Mouse (Mus musculus) lung, embryonic 15.5 days (tissue): Measurements from ENCODE around the gene Atp6v0a1. TPM values are rescaled to one million over a fixed set of nuclear protein-coding genes. Genes with fewer than 3 reads are reported as not detected.

Experiments
- ATAC-seq: fragments of 200-750 bp; cut with Nextera tagmentation; 2 replicates; pipeline ENCODE4 v1.8.0; 2017; ENCODE audit warnings: moderate number of reproducible peaks, borderline replicate concordance; ENCODE audit not compliant: low FRiP score, low TSS enrichment; ENCODE audit errors: extremely low read depth
- H3K27ac ChIP-seq: fragments of 300-500 bp; sonication (generic); 2 replicates; pipeline ENCODE4 v1.5.1; 2015; ENCODE audit warnings: moderate library complexity, mild to moderate bottlenecking, inconsistent platforms
- H3K27me3 ChIP-seq: fragments of 300-500 bp; sonication (generic); 2 replicates; pipeline ENCODE4 v1.6.1; 2015; ENCODE audit warnings: inconsistent platforms
- H3K36me3 ChIP-seq: fragments of 300-500 bp; sonication (generic); 2 replicates; pipeline ENCODE4 v1.6.1; 2015; ENCODE audit warnings: inconsistent platforms
- H3K4me1 ChIP-seq: fragments of 300-500 bp; sonication (generic); 2 replicates; pipeline ENCODE4 v1.6.1; 2015; ENCODE audit warnings: inconsistent platforms
- H3K4me2 ChIP-seq: fragments of 300-500 bp; sonication (generic); 2 replicates; pipeline ENCODE4 v1.6.1; 2015; ENCODE audit warnings: inconsistent platforms, mild to moderate bottlenecking, moderate library complexity
- H3K4me3 ChIP-seq: fragments of 300-500 bp; sonication (generic); 2 replicates; pipeline ENCODE4 v1.5.1; 2015; ENCODE audit warnings: mild to moderate bottlenecking, inconsistent platforms
- H3K9ac ChIP-seq: fragments of 300-500 bp; sonication (generic); 2 replicates; pipeline ENCODE4 v1.6.1; 2015; ENCODE audit warnings: inconsistent platforms
- H3K9me3 ChIP-seq: fragments of 300-500 bp; sonication (generic); 2 replicates; pipeline ENCODE4 v1.6.1; 2016; ENCODE audit warnings: inconsistent platforms
- WGBS: fragments of 180-500 bp; shearing (Covaris S2); methylation state at CpG from one replicate; pipeline ENCODE4 v1.1.7; 2015; 5-methylcytosine and 5-hydroxymethylcytosine counted together
- polyA plus RNA-seq: library from polyadenylated mRNA; unstranded; fragments of >200 nt; fragmentation: Nextera tagmentation; extraction: Ambion mirVana; gene quantifications from 2 replicates; pipeline ENCODE4 v1.2.1, GENCODE M21; 2015

The Atp6v0a1 gene
- polyA plus RNA-seq, 1 experiment from 2014 or later: 37.8 TPM

DNA sequence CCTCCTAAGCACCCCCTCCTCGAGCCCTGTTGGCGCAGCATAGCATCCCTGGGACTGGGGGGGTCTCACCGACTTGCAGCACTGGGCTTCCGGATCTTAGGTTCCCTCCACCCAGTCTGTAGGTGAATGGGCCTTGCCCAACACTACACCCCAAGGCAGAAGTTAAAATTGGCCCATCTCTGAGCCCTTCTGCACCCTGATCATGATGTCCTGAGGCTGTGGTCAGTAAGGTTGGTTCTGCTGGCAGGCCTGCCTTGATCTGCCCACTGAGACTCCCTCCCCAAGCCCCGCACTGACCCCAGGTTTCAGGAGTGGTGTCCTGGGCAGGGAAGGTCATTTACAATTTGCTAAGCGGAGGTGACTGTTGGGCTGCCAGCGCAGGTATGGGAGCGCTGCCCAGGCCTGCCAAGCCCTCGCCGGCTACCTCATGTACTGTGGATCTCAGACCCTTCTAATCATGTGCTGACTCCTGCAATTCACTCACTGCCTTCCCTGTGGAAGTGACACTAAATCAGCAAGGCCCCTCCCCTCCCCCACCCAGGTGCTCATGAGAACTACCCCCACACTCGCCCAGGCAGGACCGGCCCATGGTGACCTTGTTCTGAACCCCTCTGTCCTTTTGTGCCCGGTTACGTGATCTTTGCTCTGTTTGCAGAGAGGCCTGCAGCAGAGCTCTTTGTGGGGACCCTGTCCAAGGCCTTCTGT is 53.9 kb downstream of the Atp6v0a1 start:
- Histone ChIP-seq H3K9ac (peak overlapping the region; percentile 28; the same call in 1 of the 2 replicates), H3K4me3 (no peak overlapping the region), H3K4me1 (peaks cover 76% of the 10 kb centered on the region), H3K9me3 (no peaks in the 10 kb centered on the region), H3K4me2 (peak overlapping the region; percentile 19), H3K36me3 (no peaks in the 10 kb centered on the region), H3K27ac (peak overlapping the region; percentile 99), H3K27me3 (0 out of 2 replicates have a peak, but pooled peaks cover under 1% of the 10 kb centered on the region)
- ATAC-seq: peak; percentile 3
- 55% methylated on average over 14 of the region's 14 CpGs for WGBS

DNA sequence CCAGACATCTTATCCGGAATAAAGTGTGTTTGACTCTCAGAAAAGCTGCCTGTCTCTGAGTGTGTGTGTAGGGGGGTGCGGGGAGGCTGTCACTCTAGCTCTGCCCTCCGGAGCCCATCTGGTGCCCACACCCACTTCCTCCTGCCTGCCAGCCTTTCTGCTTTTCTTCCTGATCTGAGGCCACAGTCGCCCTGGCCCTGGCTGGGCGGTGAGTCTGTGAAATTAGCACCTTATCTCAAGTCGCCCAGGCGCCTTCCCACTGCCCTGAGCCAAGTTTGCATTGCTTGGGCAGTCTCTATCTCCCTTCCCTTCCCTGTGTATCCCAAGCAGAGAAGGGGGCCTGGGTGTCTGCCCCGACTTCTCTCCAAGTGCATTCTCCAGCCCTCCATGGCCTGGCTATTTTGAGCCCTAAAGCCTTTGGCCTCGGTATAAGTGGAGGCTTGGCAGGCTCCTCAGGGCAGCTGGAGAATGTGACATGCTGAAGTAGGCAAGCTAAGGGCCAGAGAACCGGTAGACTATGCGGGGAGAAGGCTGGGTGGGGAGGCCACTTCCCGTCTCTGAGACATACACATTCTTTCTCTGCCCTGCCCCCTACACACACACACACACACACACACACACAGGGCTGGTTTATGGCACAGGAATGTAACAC is 54.5 kb downstream of the Atp6v0a1 start:
- Histone ChIP-seq H3K27ac (peak overlapping the region; percentile 99), H3K9ac (peak overlapping the region; percentile 28; the same call in 1 of the 2 replicates), H3K4me1 (peaks cover 69% of the 10 kb centered on the region), H3K9me3 (no peaks in the 10 kb centered on the region), H3K27me3 (0 out of 2 replicates have a peak, but pooled peaks cover 6% of the 10 kb centered on the region), H3K4me2 (peak overlapping the region; percentile 19; the same call in 1 of the 2 replicates), H3K36me3 (no peaks in the 10 kb centered on the region), H3K4me3 (no peak overlapping the region)
- peak; percentile 73 for ATAC-seq
- 12% methylated on average over 12 of the region's 12 CpGs for WGBS

DNA sequence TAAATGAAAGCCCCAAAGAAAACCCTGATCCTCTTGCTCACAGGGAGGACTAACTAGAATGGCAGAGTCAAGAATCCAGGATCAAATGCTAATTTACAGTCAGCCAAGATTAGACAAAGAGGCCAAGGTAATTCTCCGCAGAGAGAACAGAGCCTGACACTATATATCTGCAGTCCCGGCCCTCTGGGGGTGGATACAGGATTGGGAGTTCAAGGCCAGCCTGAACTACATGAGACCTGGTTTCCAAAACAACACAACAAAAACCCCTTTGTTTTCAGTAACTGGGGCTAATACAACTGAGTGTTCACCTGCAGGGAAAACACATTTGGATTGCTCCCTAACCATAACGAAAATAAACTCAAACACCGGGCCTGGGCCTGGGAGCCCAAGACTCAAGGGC is 55.2 kb downstream of the Atp6v0a1 start:
- peak overlapping the region; percentile 99 for H3K27ac ChIP-seq
- H3K4me3 ChIP-seq: no peak overlapping the region
- H3K4me1 ChIP-seq: peaks cover 67% of the 10 kb centered on the region
- ATAC-seq: no peak
- H3K36me3 ChIP-seq: no peaks in the 10 kb centered on the region
- H3K27me3 ChIP-seq: peaks cover 6% of the 10 kb centered on the region; the same call in 1 of the 2 replicates
- no peak overlapping the region for H3K9ac ChIP-seq
- H3K4me2 ChIP-seq: no peak overlapping the region
- WGBS: 66% methylated on average over 4 of the region's 4 CpGs
- H3K9me3 ChIP-seq: no peaks in the 10 kb centered on the region

DNA sequence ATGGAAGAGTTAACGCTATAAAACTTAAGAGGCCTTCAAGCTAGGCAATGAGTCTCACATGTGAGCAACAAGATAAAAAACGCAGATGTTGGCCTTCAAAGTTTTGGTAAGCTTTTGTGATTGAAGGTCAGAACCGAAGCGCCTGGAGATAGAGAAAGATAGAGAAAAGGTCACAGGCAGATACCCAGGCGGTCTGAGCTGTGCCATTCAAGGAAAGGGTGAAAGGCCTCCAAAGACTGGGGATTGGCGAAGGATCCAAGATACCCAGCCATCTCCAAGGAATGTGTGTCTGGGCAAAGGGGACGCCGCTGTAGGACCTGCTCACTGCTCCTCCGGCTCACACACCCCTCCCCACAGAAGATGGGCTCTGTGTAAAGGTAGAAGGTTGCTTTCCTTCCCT is 55.8 kb downstream of the Atp6v0a1 start:
- peak overlapping the region; percentile 99 for H3K27ac ChIP-seq

DNA sequence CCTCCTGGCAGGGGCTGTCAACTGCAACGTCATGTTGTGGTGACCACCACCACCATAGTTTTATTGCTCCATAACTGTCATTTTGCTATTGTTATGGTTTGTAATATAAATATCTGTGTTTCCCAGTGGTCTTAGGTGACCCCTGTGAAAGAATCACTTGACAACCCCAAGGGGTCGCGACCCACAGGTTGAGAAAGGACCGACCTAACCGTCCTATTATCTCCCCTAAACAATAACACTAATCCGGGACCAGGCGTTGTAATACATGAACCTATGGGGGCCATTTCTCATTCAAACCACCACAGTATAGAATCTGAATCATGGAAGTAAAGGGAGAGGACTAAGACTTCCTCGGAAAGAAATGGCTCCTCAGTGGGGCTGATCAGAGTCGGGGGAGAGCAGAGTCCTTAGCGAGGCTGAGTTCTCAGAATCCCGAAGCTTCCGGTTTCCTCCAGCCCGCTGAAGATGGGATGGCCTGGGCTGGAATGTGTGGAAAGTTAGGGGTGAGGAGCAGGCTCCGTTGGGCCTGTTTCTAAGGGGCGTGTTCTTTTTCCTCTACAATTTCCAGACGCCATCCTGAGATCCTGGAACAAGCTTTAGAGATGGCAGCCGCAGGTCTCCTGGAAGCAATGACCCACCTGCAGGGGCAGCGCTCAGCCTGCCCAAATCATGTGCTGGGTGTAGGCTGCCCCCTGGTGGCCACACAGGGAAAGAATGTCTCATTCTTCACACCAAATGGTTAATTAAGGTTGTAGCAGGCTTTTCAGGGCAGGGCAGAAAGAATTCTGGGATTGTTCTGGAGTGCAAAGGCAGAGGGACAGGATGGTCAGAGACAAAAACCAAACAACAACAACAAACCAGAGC is 57.5 kb downstream of the Atp6v0a1 start:
- 20% methylated on average over 18 of the region's 18 CpGs for WGBS
- no peak for ATAC-seq

More for the DNA sequence above, 55.8 kb downstream of the Atp6v0a1 start:
- no peak for ATAC-seq
- no peak overlapping the region for H3K4me2 ChIP-seq
- no peaks in the 10 kb centered on the region for H3K36me3 ChIP-seq
- H3K9me3 ChIP-seq: no peaks in the 10 kb centered on the region
- no peak overlapping the region for H3K9ac ChIP-seq
- H3K4me1 ChIP-seq: peaks cover 62% of the 10 kb centered on the region
- WGBS: 90% methylated on average over 9 of the region's 9 CpGs
- no peak overlapping the region for H3K4me3 ChIP-seq
- peaks cover 6% of the 10 kb centered on the region; the same call in 1 of the 2 replicates for H3K27me3 ChIP-seq

DNA sequence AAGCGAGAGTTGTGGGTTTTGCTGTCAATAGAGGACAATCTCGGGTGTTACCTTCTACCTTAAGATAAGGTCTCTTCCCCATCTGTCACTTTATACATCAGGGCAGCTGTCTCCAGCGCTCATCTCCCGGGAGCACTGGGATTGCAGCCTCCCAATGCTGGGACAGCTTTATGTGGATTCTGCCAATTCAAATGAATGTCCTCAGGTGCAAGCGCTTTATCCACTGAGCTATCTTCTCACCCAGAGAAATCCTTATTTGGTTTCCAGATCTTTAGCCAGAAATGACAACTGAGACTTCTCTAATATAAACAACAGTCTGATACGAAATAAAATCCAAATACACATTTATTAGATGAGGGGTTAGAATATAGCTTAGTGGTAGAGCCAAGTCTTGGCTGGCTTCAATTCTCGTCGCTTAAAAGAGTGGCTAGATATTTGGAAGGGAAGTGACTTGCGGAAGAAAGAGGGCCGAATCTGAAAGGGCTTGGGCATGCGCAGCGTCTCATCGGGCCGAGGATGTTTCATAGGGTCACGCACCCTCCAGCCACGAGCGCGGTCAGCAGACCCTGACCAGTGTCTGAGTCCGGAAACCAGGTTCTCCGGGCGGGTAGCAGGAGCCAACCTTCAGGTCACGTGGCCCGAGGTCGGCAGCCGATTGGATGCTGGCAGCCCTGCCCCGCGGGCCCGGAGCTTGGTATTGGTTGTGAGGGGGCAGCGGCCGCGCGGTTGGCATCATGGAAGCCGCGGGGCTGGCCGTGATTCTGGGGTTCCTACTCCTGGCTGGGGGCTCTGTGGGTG is 60.3 kb downstream of the Atp6v0a1 start, which contains the start of gene Naglu:
Gene Naglu (plus strand): TSS at position 622 of the 798 bp plus-strand sequence.
- 3% methylated on average over 35 of the region's 35 CpGs for WGBS
- Histone ChIP-seq H3K4me3 (peak within 1 kb of the TSS; percentile 74), H3K36me3 (no peaks in the 10 kb centered on the region), H3K4me1 (peaks cover 34% of the 10 kb centered on the region), H3K4me2 (peak within 1 kb of the TSS; percentile 99), H3K9me3 (no peaks in the 10 kb centered on the region), H3K27ac (0 out of 2 replicates have a peak within 1 kb of the TSS, but pooled peaks have one; percentile 2), H3K27me3 (peaks cover 6% of the 10 kb centered on the region; the same call in 1 of the 2 replicates), H3K9ac (peak within 1 kb of the TSS; percentile 73)
- peak; percentile 88 for ATAC-seq

More for the DNA sequence above, 57.5 kb downstream of the Atp6v0a1 start:
- Histone ChIP-seq H3K9me3 (no peaks in the 10 kb centered on the region), H3K4me3 (peak overlapping the region; percentile 12; the same call in 1 of the 2 replicates), H3K4me1 (peaks cover 62% of the 10 kb centered on the region), H3K27me3 (peaks cover 6% of the 10 kb centered on the region; the same call in 1 of the 2 replicates), H3K27ac (peak overlapping the region; percentile 43), H3K9ac (peak overlapping the region; percentile 23; the same call in 1 of the 2 replicates), H3K36me3 (no peaks in the 10 kb centered on the region), H3K4me2 (peak overlapping the region; percentile 55)

DNA sequence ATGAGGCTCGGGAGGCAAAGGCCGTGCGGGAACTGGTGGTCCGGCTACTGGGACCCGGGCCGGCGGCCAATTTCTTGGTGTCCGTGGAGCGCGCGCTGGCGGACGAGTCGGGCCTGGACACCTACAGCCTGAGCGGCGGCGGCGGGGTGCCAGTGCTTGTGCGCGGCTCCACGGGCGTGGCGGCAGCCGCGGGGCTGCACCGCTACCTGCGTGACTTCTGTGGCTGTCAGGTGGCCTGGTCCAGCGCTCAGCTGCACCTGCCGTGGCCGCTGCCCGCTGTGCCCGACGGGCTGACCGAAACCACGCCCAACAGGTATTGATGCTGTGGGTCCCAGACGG is 60.9 kb downstream of the Atp6v0a1 start:
- H3K27me3 ChIP-seq: peaks cover 6% of the 10 kb centered on the region; the same call in 1 of the 2 replicates
- H3K36me3 ChIP-seq: no peaks in the 10 kb centered on the region
- peaks cover 29% of the 10 kb centered on the region for H3K4me1 ChIP-seq
- peak overlapping the region; percentile 73 for H3K9ac ChIP-seq
- peak overlapping the region; percentile 99 for H3K4me2 ChIP-seq
- H3K9me3 ChIP-seq: no peaks in the 10 kb centered on the region
- 0 out of 2 replicates have a peak overlapping the region, but pooled peaks have one; percentile 2 for H3K27ac ChIP-seq
- peak overlapping the region; percentile 74 for H3K4me3 ChIP-seq
- WGBS: under 1% methylated on average over 36 of the region's 36 CpGs
- ATAC-seq: peak; percentile 64

DNA sequence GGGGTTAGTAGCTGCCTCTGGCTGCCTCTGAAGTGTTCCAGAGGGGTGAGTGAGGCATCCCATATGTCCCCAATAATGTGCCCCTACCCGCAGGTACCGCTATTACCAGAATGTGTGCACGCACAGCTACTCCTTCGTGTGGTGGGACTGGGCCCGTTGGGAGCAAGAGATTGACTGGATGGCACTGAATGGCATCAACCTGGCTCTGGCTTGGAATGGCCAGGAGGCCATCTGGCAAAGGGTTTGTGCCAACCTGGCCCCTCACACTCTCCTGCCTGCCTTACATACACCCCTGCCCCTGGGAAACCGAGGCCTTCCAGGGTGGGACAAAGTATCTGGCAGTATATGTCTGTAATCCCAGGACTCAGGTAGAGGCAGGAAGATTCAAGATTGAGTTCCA is 61.7 kb downstream of the Atp6v0a1 start:
- Histone ChIP-seq H3K9ac (no peak overlapping the region), H3K4me2 (peak overlapping the region; percentile 99; the same call in 1 of the 2 replicates)

DNA sequence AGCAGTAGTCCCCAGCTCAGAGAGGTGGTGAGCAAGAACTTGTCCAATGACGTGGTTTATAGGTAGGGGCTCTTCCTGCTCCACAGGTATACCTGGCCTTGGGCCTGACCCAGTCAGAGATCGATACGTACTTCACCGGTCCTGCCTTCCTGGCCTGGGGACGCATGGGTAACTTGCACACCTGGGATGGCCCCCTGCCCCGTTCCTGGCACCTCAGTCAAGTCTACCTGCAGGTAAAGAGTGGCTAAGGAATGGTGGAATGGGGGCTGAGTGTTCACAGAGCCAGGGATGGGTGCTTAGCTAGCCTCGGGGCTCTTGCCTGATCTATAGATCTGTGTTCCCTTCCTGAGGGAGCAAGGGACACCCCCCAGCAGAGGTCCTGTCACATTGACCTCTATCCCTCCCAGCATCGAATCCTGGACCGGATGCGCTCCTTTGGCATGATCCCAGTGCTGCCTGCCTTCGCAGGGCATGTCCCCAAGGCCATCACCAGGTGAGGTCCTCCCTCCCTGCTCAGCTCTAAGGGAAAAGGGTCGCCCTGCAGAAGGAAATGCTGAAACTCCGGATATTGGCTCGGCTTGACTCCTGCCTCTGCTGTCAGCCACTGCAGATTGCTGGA is 62.7 kb downstream of the Atp6v0a1 start:
- peaks cover 19% of the 10 kb centered on the region for H3K4me1 ChIP-seq
- WGBS: 71% methylated on average over 14 of the region's 14 CpGs
- no peak overlapping the region for H3K9ac ChIP-seq

More for the DNA sequence above, 61.7 kb downstream of the Atp6v0a1 start:
- Histone ChIP-seq H3K4me3 (peak overlapping the region; percentile 74; the same call in 1 of the 2 replicates), H3K36me3 (no peaks in the 10 kb centered on the region), H3K27ac (no peak overlapping the region), H3K4me1 (peaks cover 27% of the 10 kb centered on the region), H3K27me3 (peaks cover 6% of the 10 kb centered on the region; the same call in 1 of the 2 replicates), H3K9me3 (no peaks in the 10 kb centered on the region)
- 68% methylated on average over 6 of the region's 6 CpGs for WGBS
- no peak for ATAC-seq

DNA sequence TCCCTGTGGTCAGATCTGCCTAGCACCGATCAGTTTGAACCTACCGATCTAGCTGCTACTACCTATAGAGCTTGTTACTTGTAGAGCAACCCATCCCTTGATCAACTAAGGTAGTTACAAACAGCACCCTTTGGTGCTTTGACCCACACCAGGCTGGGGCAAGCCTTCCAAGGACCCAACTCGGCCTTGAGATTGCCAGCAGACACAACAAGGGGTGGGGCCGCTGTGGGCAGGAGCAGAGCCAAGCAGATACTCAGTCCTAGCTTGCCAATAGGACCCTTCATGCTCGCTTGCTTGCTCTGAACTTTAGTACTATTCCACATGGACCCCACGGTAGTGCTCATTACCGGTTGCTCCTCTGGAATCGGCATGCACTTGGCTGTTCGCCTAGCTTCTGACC is 68.9 kb downstream of the Atp6v0a1 start, which contains the start of gene Hsd17b1:
Gene Hsd17b1 (plus strand): TSS at position 291 of the 400 bp plus-strand sequence.
- Histone ChIP-seq H3K9me3 (no peaks in the 10 kb centered on the region), H3K4me2 (no peak within 1 kb of the TSS), H3K36me3 (no peaks in the 10 kb centered on the region), H3K27me3 (peaks cover 52% of the 10 kb centered on the region), H3K27ac (no peak within 1 kb of the TSS), H3K4me1 (peaks cover 15% of the 10 kb centered on the region), H3K9ac (no peak within 1 kb of the TSS), H3K4me3 (no peak within 1 kb of the TSS)
- no peak for ATAC-seq
- 68% methylated on average over 9 of the region's 9 CpGs for WGBS

More for the DNA sequence above, 62.7 kb downstream of the Atp6v0a1 start:
- Histone ChIP-seq H3K36me3 (no peaks in the 10 kb centered on the region), H3K4me2 (no peak overlapping the region), H3K27me3 (peaks cover 10% of the 10 kb centered on the region), H3K9me3 (no peaks in the 10 kb centered on the region), H3K27ac (no peak overlapping the region), H3K4me3 (no peak overlapping the region)
- ATAC-seq: no peak
